Mouse (Mus musculus) CD4-positive helper T cell, adult 2 months (primary cell): Measurements from ENCODE around the gene Crip3.

Experiments
- DNase-seq: peaks from one replicate; pipeline ENCODE4 v3.0.0-alpha.2; 2012; ENCODE audit warnings: low read depth, missing footprints, low spot score

The Crip3 gene

DNA sequence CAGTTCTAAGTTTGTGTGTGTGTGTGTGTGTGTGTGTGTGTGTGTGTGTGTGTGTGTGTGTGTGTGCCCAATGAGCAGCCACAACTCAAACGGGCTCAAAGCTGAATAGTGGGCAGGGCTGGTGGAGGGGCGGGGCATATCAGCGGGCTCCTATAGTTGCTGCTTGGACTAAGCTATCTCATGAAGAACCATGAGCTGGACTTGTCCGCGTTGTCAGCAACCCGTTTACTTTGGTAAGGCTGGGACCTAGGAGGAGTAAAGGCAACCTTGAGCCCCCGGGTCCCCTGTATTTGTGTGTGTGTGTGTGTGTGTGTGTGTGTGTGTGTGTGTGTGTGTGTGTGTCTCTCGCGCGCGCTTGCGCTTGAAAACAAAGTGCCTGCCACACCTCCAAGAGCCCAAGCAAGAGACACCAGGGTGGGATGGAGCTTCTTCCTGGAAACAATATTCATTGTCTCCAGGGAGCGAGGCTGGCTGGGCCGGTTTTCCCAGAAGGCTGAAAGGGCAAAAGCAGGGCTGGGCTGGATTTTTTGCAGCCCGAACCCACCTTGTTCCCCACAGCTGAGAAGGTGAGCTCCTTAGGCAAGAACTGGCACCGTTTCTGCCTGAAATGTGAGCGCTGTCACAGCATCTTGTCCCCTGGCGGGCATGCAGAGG is at the start of gene Crip3:
Gene Crip3, plus strand, starts transcription at position 166 of the 654 bp plus-strand sequence.
- no peak for DNase-seq

- peak; percentile 95 for DNase-seq
These were observed 45.2 kb upstream of the Crip3 start, which contains the start of gene Zfp318 for GRCm38 (mm10) chr17:46383294-46384060. TSS of gene Zfp318 (plus strand) at chr17:46383731.

- peak; percentile 34 for DNase-seq
These were observed 44.5 kb upstream of the Crip3 start for GRCm38 (mm10) chr17:46384061-46384801.

GRCm38 (mm10) chr17:46388200-46388599 is 40.5 kb upstream of the Crip3 start:
- peak; percentile 56 for DNase-seq

GRCm38 (mm10) chr17:46393012-46393411 is 35.7 kb upstream of the Crip3 start:
- DNase-seq = peak; percentile 66

DNA sequence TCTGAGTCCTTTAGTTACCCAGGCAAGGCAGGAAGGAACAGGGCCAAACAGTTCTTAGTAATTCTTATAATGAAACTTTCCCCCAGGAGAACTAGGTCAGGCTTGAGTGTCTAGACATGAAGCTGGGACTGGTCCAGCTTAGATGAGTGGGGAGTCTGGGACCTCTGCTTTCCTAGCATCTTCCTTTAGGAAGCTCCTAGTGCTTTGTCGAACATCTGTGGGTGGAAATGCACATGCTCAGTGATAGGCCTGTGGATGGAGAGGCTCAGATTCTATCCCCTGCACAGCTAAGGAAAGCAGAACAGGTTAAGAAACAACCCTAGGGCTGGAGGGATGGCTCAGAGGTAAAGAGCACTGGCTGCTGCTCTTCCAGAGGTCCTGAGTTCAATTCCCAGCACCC is 34.1 kb upstream of the Crip3 start:
- DNase-seq = no peak

- no peak for DNase-seq
These were observed 20.2 kb upstream of the Crip3 start for GRCm38 (mm10) chr17:46408478-46408877.

DNA sequence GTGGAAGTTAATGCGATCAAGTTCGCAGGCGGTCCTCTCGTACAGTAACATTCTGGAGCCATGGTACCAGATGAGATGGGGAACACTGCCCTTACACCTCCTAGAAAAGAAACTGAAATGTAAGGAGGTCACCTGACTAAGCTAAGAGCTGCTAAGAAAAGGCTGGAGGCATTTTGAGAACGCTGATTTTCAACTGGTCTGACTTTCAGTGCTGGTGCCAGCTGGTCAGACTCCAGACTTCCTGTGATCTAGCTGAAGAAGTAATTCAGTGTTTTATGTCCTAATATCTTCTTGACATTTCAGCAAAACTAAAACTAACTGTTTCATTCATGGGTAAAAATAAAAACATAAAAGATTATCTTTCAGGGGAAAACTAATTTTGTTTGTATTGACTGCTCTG is 10.1 kb upstream of the Crip3 start:
- DNase-seq = no peak

DNA sequence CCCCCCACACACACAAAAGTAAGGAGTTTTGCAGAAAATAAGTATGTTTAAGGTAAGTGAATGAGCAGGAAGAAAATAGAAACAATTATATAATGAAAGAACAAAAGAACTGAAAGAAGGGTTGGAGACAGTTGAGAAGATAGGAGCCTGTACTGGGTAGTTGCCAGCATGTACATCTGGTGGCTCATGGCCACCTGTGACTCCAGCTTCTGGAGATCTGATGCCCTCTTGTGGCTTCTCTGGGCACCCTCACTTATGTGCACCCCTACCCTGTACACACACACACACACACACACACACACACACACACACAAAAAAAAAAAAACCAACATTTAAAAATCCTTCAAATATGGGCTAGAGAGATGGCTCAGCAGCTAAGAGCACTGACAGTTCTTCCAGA is 9.0 kb upstream of the Crip3 start:
- DNase-seq = no peak

DNA sequence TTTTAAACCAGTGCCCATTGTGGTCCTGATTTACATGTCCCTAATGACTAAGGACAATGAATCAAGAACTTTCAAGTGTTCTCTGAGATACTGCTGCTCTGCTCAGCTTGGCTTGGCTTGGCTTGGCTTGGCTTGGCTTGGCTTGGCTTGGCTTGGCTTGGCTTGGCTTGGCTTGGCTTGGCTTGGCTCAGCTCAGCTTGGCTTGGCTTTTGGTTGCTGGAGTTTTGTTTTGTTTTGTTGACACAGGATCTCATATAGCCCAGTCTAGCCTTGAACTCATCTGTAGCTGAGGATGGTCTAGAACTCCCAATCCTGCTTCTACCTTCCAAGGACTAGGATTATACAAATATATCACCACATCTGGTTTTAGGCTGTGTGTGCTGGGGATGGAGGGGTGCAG is 2.2 kb upstream of the Crip3 start:
- DNase-seq = no peak

DNA sequence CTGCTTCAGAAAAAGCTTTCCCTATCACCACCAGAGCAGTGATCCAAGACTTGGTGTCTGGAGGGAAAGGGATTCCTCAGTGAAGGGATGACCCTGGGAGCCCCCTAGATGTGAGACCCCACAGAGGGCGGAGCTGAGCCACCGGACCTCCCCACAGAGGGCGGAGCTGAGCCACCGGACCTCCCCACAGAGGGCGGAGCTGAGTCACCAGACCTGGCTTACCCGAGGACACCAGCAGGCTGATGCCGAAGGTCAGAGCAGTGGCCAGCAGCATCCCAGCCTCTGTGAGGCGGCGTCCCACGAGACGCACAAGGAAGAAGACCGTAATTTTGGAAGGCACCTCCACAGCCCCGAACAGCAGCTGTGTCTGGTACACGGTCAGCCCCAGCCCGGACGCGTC is 4.9 kb downstream of the Crip3 start:
- DNase-seq = no peak

GRCm38 (mm10) chr17:46436672-46437366 is 8.1 kb downstream of the Crip3 start:
- no peak for DNase-seq

- DNase-seq = no peak
These were observed 9.7 kb downstream of the Crip3 start, which contains the start of gene Slc22a7 for GRCm38 (mm10) chr17:46438298-46438873. TSS of gene Slc22a7 (minus strand) at chr17:46438457.

GRCm38 (mm10) chr17:46439176-46439575 is 10.4 kb downstream of the Crip3 start:
- DNase-seq = no peak

GRCm38 (mm10) chr17:46444839-46445579 is 16.3 kb downstream of the Crip3 start:
- no peak for DNase-seq

- DNase-seq = no peak
These were observed 17.5 kb downstream of the Crip3 start for GRCm38 (mm10) chr17:46446264-46446663.

DNA sequence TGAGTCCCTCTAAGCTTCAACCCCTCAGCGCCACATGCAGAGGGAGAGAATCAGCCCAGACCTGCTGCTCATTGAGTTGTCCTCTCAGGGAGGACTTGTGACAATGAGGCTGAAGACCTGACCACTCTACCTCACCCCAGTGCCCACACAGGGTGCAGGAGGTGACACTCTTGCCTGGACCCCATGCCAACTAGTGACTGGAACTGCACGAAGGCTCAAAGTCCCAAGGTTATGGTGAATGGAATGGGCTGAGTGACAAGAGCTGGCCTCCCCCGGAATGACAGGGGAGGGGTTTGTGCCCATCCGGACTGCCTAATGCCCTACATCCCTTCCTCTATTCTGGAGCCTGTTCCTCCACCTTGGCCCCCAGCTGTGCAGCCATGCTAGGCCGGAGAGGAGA is 24.0 kb downstream of the Crip3 start:
- DNase-seq = no peak

DNA sequence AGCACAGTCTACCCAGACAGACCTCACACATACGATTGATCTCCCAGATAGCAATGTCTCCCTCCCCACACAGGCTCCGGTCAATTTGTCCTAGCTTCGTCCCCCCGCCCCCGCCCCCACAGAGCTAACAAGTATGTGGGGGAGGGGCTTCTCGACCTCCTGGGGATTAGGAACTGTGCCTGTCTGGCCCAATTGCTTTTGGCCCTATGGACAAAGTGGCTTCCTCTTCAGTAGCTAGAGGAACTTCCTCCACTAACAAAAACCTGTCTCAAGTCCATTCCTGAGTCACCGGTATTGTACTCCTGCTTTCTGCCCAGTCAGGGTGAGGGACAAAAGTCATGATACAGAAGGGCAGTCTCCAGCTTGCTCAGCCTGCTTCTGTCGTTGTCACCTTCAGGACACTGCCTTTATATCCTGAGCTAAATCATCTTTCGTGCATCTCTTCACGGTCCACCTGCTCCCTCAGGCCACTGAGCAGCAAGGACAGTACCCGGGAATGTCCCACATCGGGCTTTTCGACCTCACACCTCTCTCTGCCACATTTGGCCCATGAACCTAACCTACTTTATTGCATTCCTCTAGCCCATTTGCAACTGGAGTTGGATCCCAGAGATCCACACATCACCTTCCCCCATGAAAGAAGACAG is 24.7 kb downstream of the Crip3 start:
- DNase-seq = no peak

DNA sequence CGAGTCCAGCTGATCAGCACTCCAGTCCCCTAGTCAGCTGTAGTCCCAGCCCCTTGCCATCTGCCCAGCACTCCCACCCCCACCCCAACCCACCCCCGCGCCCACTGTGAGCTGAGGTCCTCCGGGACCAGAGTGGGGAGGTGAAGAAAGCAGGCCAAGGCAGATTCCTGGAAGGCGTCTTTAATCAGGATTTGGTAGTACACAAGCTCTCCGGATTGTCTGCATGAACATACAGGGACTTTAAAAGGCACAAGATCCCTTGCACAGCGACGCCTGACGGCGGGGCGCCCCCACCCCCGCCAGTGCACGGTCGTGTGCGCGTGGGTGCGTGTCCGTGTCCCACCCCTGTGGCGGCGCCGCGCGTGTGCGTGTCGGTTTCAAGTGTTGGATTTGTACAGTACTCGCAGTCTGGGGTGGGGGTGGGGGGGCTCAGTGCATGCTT is 25.3 kb downstream of the Crip3 start:
- no peak for DNase-seq

- DNase-seq = no peak
These were observed 25.8 kb downstream of the Crip3 start for GRCm38 (mm10) chr17:46454539-46454938.
